Mouse (Mus musculus): ENCODE results near the gene Gnao1. TPM values are rescaled to one million over a fixed set of nuclear protein-coding genes. Genes with fewer than 3 reads are reported as not detected.
A peak's percentile ranks its signal among the peaks of the same experiment; 100 is the strongest.

Gene Gnao1
- polyA plus RNA-seq, 1 experiment from 2014 or later = 16.0 TPM

GRCm38 (mm10) chr8:93883771-93884170, 74.0 kb downstream of the Gnao1 start:
- Histone ChIP-seq H3K36me3 (replicated peaks) (peaks cover 16% of the 10 kb centered on the region), H3K9me3 (peaks cover 5% of the 10 kb centered on the region; the same call in 1 of the 2 replicates), H3K27ac (no peak overlapping the region), H3K4me3 (no peak overlapping the region), H3K27me3 (ENCODE audit: poor library complexity, severe bottlenecking) (no peaks in the 10 kb centered on the region), H3K4me1 (peaks cover 6% of the 10 kb centered on the region)
- DNase-seq (ENCODE audit: extremely low spot score, low spot score) = no peak
- 78% methylated on average over 4 of the region's 4 CpGs for WGBS

DNA sequence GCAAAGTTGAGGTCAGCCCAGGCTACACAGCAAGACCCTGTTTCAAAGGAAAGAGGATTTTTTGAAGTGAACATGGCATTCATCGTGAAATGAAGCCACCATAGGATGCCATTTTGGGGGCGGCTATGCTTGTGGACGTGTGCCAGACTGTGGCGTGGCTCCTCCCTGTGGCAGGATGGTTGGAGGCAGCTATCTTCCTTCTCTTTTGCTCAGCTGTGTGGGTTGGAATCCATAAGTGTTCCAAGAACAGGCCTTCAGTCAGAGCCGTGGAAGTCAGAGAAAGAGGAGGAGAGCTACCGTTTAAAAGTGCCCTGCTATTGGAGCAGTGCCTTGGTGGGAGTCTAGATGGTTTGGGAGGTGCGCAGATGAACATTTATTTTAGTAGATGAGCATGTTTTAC, 74.5 kb downstream of the Gnao1 start:
- H3K27ac ChIP-seq = no peak overlapping the region
- peaks cover 16% of the 10 kb centered on the region for H3K36me3 ChIP-seq (replicated peaks)
- no peak for DNase-seq (ENCODE audit: extremely low spot score, low spot score)
- peaks cover 12% of the 10 kb centered on the region for H3K4me1 ChIP-seq
- H3K27me3 ChIP-seq (ENCODE audit: poor library complexity, severe bottlenecking) = no peaks in the 10 kb centered on the region
- WGBS = 88% methylated on average over 7 of the region's 7 CpGs
- no peak overlapping the region for H3K4me3 ChIP-seq
- H3K9me3 ChIP-seq = peaks cover 5% of the 10 kb centered on the region; the same call in 1 of the 2 replicates

GRCm38 (mm10) chr8:93886181-93886580, 76.4 kb downstream of the Gnao1 start:
- DNase-seq (ENCODE audit: extremely low spot score, low spot score) = no peak
- no peaks in the 10 kb centered on the region for H3K27me3 ChIP-seq (ENCODE audit: poor library complexity, severe bottlenecking)
- 94% methylated on average over 5 of the region's 5 CpGs for WGBS

GRCm38 (mm10) chr8:93888150-93888676, 78.4 kb downstream of the Gnao1 start:
- Histone ChIP-seq H3K9me3 (peaks cover 5% of the 10 kb centered on the region; the same call in 1 of the 2 replicates), H3K4me3 (no peak overlapping the region), H3K4me1 (peaks cover 22% of the 10 kb centered on the region), H3K36me3 (replicated peaks) (peaks cover 16% of the 10 kb centered on the region), H3K27me3 (ENCODE audit: poor library complexity, severe bottlenecking) (no peaks in the 10 kb centered on the region), H3K27ac (peak overlapping the region; percentile 58; the same call in 1 of the 2 replicates)
- 84% methylated on average over 4 of the region's 4 CpGs for WGBS
- no peak for DNase-seq (ENCODE audit: extremely low spot score, low spot score)

More at GRCm38 (mm10) chr8:93886181-93886580, 76.4 kb downstream of the Gnao1 start:
- peaks cover 5% of the 10 kb centered on the region; the same call in 1 of the 2 replicates for H3K9me3 ChIP-seq
- H3K27ac ChIP-seq = no peak overlapping the region
- H3K4me3 ChIP-seq = no peak overlapping the region
- peaks cover 16% of the 10 kb centered on the region for H3K36me3 ChIP-seq (replicated peaks)
- peaks cover 22% of the 10 kb centered on the region for H3K4me1 ChIP-seq

DNA sequence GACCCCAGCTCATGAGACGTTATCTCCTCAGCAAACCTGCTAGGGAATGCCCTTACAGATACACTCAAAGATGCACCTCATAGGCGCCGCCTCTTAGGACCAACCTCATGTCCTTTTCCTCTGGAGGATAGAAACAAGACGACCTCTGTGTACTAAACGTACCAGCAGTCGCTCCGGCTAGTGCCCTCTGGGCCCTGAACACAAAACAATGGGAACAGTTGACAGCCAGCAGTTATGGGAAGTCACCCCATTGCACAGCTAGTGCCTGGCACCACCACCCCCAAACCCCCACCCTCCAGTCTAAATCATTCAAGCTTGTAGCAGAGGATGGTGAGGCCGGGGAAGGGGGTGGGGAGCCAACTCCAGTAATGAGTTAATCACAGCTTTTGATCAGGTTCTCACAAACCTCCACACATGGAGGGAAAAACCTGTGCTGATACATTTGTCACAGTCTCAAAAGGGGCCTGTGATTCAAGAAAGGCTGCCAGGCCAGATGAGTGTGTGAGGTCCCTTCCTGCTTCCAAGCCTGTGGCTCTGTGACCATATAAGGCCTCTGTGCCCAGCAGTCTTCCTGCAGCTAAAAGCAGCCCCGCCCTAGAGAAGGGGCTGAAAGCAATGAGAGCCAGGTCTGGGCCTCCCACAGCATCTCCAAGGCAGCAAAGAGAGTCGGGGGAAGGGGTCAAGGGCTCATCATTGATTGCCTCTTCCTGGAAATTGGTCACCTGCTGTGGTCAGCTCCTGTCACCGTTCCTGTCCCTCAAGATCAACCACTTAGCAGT, 79.1 kb downstream of the Gnao1 start:
- Histone ChIP-seq H3K4me1 (peaks cover 22% of the 10 kb centered on the region), H3K36me3 (replicated peaks) (peaks cover 20% of the 10 kb centered on the region), H3K27ac (peak overlapping the region; percentile 58), H3K4me3 (no peak overlapping the region), H3K9me3 (peaks cover 5% of the 10 kb centered on the region; the same call in 1 of the 2 replicates), H3K27me3 (ENCODE audit: poor library complexity, severe bottlenecking) (no peaks in the 10 kb centered on the region)
- WGBS = 46% methylated on average over 11 of the region's 11 CpGs
- no peak for DNase-seq (ENCODE audit: extremely low spot score, low spot score)

DNA sequence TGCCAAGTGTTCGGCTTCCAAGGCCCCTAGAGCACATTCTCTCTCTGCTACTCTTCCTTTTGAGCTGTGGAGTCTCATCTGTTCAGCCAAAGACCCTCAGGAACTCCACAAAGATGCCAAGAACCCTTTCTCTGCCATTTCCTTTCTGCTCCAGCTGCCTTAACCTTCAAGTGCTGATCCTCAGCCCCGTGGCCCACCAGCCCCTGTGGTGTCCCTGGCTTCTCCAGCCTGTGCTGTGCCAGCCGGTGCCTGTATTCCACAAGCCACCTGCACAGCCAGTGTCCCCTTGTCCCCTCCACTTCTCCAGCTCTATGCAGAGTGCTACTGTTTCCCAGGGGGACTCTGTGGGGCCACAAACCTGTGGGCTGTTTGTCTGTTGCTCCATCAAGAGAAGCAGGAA, 83.8 kb downstream of the Gnao1 start:
- H3K27me3 ChIP-seq (ENCODE audit: poor library complexity, severe bottlenecking) = no peaks in the 10 kb centered on the region
- H3K27ac ChIP-seq = 0 out of 2 replicates have a peak overlapping the region, but pooled peaks have one; percentile 8
- H3K4me3 ChIP-seq = no peak overlapping the region
- H3K36me3 ChIP-seq (replicated peaks) = peaks cover 32% of the 10 kb centered on the region
- WGBS = 85% methylated on average over 3 of the region's 3 CpGs
- no peak for DNase-seq (ENCODE audit: extremely low spot score, low spot score)
- H3K4me1 ChIP-seq = peaks cover 18% of the 10 kb centered on the region
- H3K9me3 ChIP-seq = no peaks in the 10 kb centered on the region

DNA sequence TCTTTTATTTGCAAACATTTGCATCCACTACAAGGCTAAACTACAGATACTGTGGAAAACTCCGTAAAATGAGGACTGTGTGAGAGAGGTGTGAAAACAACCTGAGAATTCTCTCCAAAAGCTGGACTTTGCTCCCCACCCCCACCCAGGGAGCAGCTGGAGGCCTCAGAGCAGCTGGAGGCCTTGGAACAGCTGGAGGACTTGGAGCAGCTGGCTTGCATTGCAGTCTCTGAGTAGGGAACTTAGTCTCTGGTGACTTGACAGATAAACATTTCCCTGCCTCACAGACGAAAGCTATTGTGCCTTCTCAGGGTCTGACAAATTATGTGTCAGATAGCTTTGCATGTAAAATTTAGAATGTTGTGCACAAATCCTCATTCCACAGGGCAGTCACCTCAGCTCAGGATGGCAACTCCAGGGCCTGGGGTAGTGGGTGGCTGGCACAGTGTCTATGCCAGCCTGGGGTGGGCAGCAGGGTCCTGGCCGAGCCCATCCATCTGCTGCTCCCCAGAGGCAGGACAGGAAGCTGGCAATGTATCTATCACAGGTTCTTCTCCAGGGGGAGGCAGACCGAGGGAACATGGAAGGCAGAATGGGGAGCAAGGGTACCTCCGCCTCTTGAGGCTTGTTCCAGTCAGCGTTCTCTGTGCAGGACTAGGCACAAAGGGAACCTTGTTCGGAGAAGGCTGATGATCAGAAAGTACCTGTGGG, 87.2 kb downstream of the Gnao1 start:
- Histone ChIP-seq H3K4me3 (no peak overlapping the region), H3K36me3 (replicated peaks) (peaks cover 41% of the 10 kb centered on the region), H3K27me3 (ENCODE audit: poor library complexity, severe bottlenecking) (no peaks in the 10 kb centered on the region), H3K4me1 (peaks cover 20% of the 10 kb centered on the region), H3K27ac (no peak overlapping the region), H3K9me3 (no peaks in the 10 kb centered on the region)
- WGBS = 88% methylated on average over 7 of the region's 7 CpGs
- DNase-seq (ENCODE audit: extremely low spot score, low spot score) = no peak

GRCm38 (mm10) chr8:93898570-93898969, 88.8 kb downstream of the Gnao1 start:
- Histone ChIP-seq H3K27ac (no peak overlapping the region), H3K4me3 (no peak overlapping the region), H3K27me3 (ENCODE audit: poor library complexity, severe bottlenecking) (no peaks in the 10 kb centered on the region), H3K9me3 (no peaks in the 10 kb centered on the region), H3K36me3 (replicated peaks) (peaks cover 55% of the 10 kb centered on the region), H3K4me1 (peaks cover 24% of the 10 kb centered on the region)
- no peak for DNase-seq (ENCODE audit: extremely low spot score, low spot score)
- 88% methylated on average over 4 of the region's 4 CpGs for WGBS

DNA sequence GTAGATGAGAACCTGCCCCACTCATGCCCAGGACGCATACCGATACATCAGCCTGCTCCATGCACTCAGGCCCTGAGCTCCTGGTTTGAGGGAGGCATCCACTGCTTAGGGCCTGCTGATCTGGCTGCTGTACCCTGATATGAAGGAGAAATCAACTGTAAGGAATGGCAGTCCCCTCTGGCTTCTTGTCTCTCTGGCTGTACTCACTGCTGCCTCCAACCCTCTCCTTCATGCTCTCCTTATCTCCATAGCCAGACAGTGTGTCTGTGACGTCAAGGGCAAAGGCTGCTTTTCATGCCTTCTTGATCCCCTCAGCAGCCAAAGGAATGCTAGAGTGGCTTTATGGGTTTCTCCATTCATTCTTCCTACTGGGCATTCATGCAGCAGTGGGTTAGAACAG, 92.3 kb downstream of the Gnao1 start:
- Histone ChIP-seq H3K27me3 (ENCODE audit: poor library complexity, severe bottlenecking) (no peaks in the 10 kb centered on the region), H3K9me3 (no peaks in the 10 kb centered on the region), H3K4me1 (peaks cover 38% of the 10 kb centered on the region), H3K27ac (0 out of 2 replicates have a peak overlapping the region, but pooled peaks have one; percentile 44), H3K36me3 (replicated peaks) (peaks cover 33% of the 10 kb centered on the region), H3K4me3 (no peak overlapping the region)
- 71% methylated on average over 3 of the region's 3 CpGs for WGBS
- DNase-seq (ENCODE audit: extremely low spot score, low spot score) = no peak

DNA sequence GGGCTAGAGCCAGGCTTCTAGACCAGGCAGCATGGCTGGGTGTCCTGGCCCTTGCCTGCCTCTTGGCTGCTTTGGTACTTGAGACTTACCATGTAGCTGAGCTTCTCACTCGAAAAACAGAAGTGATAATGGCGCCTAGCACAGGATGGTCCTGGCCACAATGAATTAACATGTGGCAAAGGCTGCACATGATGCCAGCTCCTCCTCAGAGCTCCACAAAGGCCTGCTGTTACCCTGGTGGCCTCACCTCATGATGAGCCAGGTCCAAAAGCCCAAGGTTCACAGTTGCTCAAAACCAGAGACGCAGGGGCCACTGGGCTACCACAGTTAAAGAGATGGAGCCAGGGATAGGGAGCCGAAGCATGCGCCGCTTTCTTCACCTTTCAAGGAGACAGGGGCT, 97.2 kb downstream of the Gnao1 start:
- 95% methylated on average over 6 of the region's 6 CpGs for WGBS
- DNase-seq (ENCODE audit: extremely low spot score, low spot score) = no peak
- H3K27me3 ChIP-seq (ENCODE audit: poor library complexity, severe bottlenecking) = no peaks in the 10 kb centered on the region

GRCm38 (mm10) chr8:93907987-93908441, 98.2 kb downstream of the Gnao1 start:
- DNase-seq (ENCODE audit: extremely low spot score, low spot score) = no peak
- peaks cover 10% of the 10 kb centered on the region; the same call in 1 of the 2 replicates for H3K36me3 ChIP-seq (replicated peaks)
- peak overlapping the region; percentile 75 for H3K27ac ChIP-seq
- no peak overlapping the region for H3K4me3 ChIP-seq
- no peaks in the 10 kb centered on the region for H3K9me3 ChIP-seq
- 56% methylated on average over 5 of the region's 5 CpGs for WGBS
- no peaks in the 10 kb centered on the region for H3K27me3 ChIP-seq (ENCODE audit: poor library complexity, severe bottlenecking)
- peaks cover 51% of the 10 kb centered on the region for H3K4me1 ChIP-seq

More for the DNA sequence above, 97.2 kb downstream of the Gnao1 start:
- Histone ChIP-seq H3K9me3 (no peaks in the 10 kb centered on the region), H3K36me3 (replicated peaks) (peaks cover 19% of the 10 kb centered on the region; the same call in 1 of the 2 replicates), H3K4me1 (peaks cover 46% of the 10 kb centered on the region), H3K27ac (peak overlapping the region; percentile 75), H3K4me3 (no peak overlapping the region)

- peak overlapping the region; percentile 75 for H3K27ac ChIP-seq
- no peaks in the 10 kb centered on the region for H3K9me3 ChIP-seq
- peaks cover 5% of the 10 kb centered on the region; the same call in 1 of the 2 replicates for H3K36me3 ChIP-seq (replicated peaks)
- 44% methylated on average over 1 of the region's 1 CpGs for WGBS
- H3K27me3 ChIP-seq (ENCODE audit: poor library complexity, severe bottlenecking) = peaks cover 5% of the 10 kb centered on the region
- H3K4me1 ChIP-seq = peaks cover 52% of the 10 kb centered on the region
- no peak overlapping the region for H3K4me3 ChIP-seq
- DNase-seq (ENCODE audit: extremely low spot score, low spot score) = no peak
Measured at GRCm38 (mm10) chr8:93908546-93908945, 98.8 kb downstream of the Gnao1 start.

All from forebrain, embryonic 10.5 days (tissue).